Mouse (Mus musculus) small intestine, adult 2 months (tissue): ENCODE data around the gene Naa35. TPM values are rescaled to one million over a fixed set of nuclear protein-coding genes. Genes with fewer than 3 reads are reported as not detected.

Source experiments
- H3K27ac ChIP-seq: fragments of 200-500 bp; 2 replicates; pipeline ENCODE4 v1.5.1; 2012; ENCODE audit warnings: low read depth, low read length, control low read depth, inconsistent platforms; ENCODE audit not compliant: insufficient read depth
- H3K27me3 ChIP-seq: fragments of 200-500 bp; 2 replicates; pipeline ENCODE4 v1.6.1; 2012; ENCODE audit warnings: mild to moderate bottlenecking, moderate library complexity, low read length, inconsistent platforms; ENCODE audit not compliant: control insufficient read depth, insufficient read depth
- H3K36me3 ChIP-seq: fragments of 200-500 bp; 2 replicates; pipeline ENCODE4 v1.6.1; 2012; ENCODE audit warnings: mild to moderate bottlenecking, low read length, control low read depth, inconsistent platforms; ENCODE audit not compliant: control insufficient read depth, insufficient read depth
- H3K4me1 ChIP-seq: fragments of 200-500 bp; 2 replicates; pipeline ENCODE4 v1.6.1; 2012; ENCODE audit warnings: low read length, inconsistent platforms, mixed read lengths; ENCODE audit not compliant: control insufficient read depth, insufficient read depth, insufficient read length
- H3K4me3 ChIP-seq: fragments of 200-500 bp; 2 replicates; pipeline ENCODE4 v1.5.1; 2012; ENCODE audit warnings: low read depth, mild to moderate bottlenecking, control low read depth, inconsistent platforms, low read length, moderate library complexity
- CTCF ChIP-seq: fragments of 200-500 bp; IDR thresholded peaks from 2 replicates; pipeline ENCODE4 v1.5.1; 2012; ENCODE audit warnings: low read depth, mild to moderate bottlenecking, control low read depth, inconsistent platforms, low read length, moderate library complexity, mixed read lengths; ENCODE audit not compliant: insufficient replicate concordance, insufficient read length; ENCODE audit errors: extremely low read depth
- POLR2A ChIP-seq: fragments of 200-500 bp; IDR thresholded peaks from 2 replicates; pipeline ENCODE4 v1.6.1; 2012; ENCODE audit warnings: low read depth, mild to moderate bottlenecking, control low read depth, inconsistent platforms, low read length, moderate library complexity
- WGBS: fragments of 180-500 bp; shearing (Covaris S2); methylation state at CpG from one replicate; pipeline ENCODE4 v1.1.7; 2018; 5-methylcytosine and 5-hydroxymethylcytosine counted together
- polyA plus RNA-seq: library from polyadenylated mRNA; depleted of rRNA; stranded (reverse); fragments of >200 nt; gene quantifications from 2 replicates; pipeline ENCODE4 v1.2.3, GENCODE M21; 2012

The Naa35 gene
- polyA plus RNA-seq, 1 experiment: 31.3 TPM

- Histone ChIP-seq H3K36me3 (peaks cover 60% of the 10 kb centered on the region), H3K27me3 (no peaks in the 10 kb centered on the region), H3K27ac (no peak overlapping the region), H3K4me1 (no peaks in the 10 kb centered on the region), H3K4me3 (no peak overlapping the region)
- 76% methylated on average over 4 of the region's 4 CpGs for WGBS
- TF ChIP-seq CTCF: no peak
These were observed 30.1 kb downstream of the Naa35 start for GRCm38 (mm10) chr13:59615152-59615551.

DNA sequence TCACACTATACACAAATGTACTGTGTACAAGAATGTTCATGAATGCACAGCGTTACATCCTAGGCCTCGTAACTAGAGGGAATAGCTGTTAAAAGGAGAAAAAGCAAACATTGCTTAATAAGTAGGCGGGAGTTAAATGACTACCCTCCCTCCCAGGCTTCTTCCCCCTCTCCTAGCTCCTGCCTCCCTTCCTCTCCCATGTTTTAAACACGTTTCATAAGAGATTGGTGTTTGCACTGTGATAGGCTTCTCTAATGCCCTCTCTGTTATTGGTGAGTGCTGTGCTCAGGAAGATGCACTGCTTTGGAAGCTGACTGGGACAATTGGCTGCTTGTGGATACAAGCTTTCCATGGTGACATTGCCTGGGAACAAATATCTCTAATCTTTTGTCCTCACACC lies 30.5 kb downstream of the Naa35 start:
- 71% methylated on average over 4 of the region's 4 CpGs for WGBS
- peaks cover 61% of the 10 kb centered on the region for H3K36me3 ChIP-seq

GRCm38 (mm10) chr13:59618463-59618862 lies 33.4 kb downstream of the Naa35 start:
- no peak for TF ChIP-seq POLR2A
- TF ChIP-seq CTCF: no peak
- no peak overlapping the region for H3K4me3 ChIP-seq
- WGBS: 91% methylated on average over 6 of the region's 6 CpGs
- H3K36me3 ChIP-seq: peaks cover 60% of the 10 kb centered on the region
- no peaks in the 10 kb centered on the region for H3K27me3 ChIP-seq
- no peaks in the 10 kb centered on the region for H3K4me1 ChIP-seq
- no peak overlapping the region for H3K27ac ChIP-seq

More for the DNA sequence above, 30.5 kb downstream of the Naa35 start:
- Histone ChIP-seq H3K4me1 (no peaks in the 10 kb centered on the region), H3K4me3 (no peak overlapping the region), H3K27me3 (no peaks in the 10 kb centered on the region), H3K27ac (no peak overlapping the region)
- no peak for TF ChIP-seq POLR2A
- TF ChIP-seq CTCF: no peak

DNA sequence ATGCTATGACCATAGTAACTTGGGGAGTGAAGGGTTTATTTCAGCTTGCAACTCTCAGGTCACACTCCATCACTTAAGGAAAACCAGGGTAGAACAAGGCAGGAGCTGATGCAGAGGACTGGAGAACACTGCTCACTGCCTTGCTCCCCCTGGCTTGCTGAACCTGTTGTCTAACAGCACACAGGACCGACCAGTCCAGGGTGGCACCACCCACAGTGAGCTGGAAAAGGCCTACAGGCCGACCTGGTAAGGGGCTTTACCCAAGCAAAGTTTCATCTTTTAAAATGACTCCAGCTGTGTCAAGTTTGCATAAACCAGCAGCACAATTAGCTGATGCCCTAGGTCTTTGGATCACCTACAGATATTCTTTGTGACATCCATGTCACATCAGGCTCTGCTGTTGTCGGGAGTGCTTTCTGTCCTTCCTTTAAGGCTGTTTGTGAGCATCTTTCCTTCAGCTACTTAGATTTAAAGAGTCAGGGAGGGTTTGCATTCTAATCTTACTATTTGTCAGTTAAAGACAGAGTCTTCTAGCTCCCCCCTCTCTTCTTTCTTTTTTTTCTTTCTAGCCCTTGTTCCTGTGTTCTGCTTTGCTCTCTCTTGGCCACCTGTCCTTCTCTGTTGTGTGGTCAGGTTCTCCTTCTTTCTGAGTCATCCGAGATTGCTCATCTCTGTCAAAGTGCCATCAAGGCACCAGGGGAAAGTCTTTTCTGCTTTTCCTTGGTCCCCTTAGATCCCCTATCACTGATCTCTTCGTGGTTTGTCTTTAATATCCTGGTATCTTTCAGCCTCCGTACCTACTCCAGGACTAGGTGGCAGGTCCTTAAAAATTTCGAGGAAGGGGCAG lies 36.8 kb downstream of the Naa35 start:
- H3K36me3 ChIP-seq: peaks cover 58% of the 10 kb centered on the region
- H3K27ac ChIP-seq: no peak overlapping the region
- H3K27me3 ChIP-seq: no peaks in the 10 kb centered on the region
- TF ChIP-seq CTCF: no peak
- TF ChIP-seq POLR2A: no peak
- no peak overlapping the region for H3K4me3 ChIP-seq
- H3K4me1 ChIP-seq: no peaks in the 10 kb centered on the region
- 88% methylated on average over 7 of the region's 7 CpGs for WGBS

- no peaks in the 10 kb centered on the region for H3K27me3 ChIP-seq
- H3K4me3 ChIP-seq: no peak overlapping the region
- WGBS: 77% methylated on average over 3 of the region's 3 CpGs
- TF ChIP-seq CTCF (no peak), POLR2A (no peak)
- H3K36me3 ChIP-seq: peaks cover 56% of the 10 kb centered on the region
- no peaks in the 10 kb centered on the region for H3K4me1 ChIP-seq
- H3K27ac ChIP-seq: no peak overlapping the region
These were observed 39.3 kb downstream of the Naa35 start for GRCm38 (mm10) chr13:59624389-59624788.

DNA sequence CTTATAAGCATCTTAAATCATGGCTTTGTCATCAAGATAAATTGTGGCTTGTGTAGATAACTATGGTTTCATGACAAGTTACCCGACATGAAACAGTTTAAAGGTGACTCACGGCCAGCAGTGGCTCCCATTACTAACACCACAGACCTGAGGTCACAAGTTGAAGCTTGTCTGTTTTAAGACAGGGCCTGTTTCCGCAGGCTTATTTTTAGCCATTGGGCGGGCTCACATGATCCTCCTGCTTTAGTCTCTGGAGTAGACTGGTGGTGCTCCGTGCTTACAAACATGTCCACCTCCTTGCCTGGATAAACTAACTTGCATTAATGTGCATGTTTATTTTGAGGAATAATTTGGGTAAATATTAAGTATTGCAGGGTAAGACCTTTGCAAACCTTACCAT lies 39.8 kb downstream of the Naa35 start:
- no peak for TF ChIP-seq POLR2A
- TF ChIP-seq CTCF: no peak
- no peaks in the 10 kb centered on the region for H3K4me1 ChIP-seq
- H3K4me3 ChIP-seq: no peak overlapping the region
- peaks cover 56% of the 10 kb centered on the region for H3K36me3 ChIP-seq
- no peak overlapping the region for H3K27ac ChIP-seq
- WGBS: 82% methylated on average over 5 of the region's 5 CpGs
- no peaks in the 10 kb centered on the region for H3K27me3 ChIP-seq

DNA sequence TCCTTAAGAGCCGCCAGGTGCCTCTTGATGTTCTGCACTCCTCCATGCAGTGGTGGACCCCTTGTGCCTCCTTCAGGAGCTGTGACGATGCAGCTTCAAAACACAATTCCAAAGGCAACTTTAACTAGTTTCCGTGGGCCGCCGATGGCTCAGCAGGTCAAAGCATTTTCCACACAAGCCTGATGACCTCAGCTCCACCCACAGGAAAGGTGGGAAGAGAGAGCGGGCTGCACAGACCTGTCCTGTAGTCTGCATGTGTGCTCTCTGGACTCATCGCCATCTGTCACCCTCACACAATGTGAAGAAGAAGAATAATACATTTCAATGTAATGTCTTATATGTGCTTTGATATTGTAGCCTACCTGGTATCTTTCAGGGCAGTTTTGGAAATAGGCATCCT lies 41.7 kb downstream of the Naa35 start:
- no peaks in the 10 kb centered on the region for H3K4me1 ChIP-seq
- no peak overlapping the region for H3K27ac ChIP-seq
- no peaks in the 10 kb centered on the region for H3K27me3 ChIP-seq
- H3K36me3 ChIP-seq: peaks cover 57% of the 10 kb centered on the region
- WGBS: 88% methylated on average over 7 of the region's 7 CpGs
- no peak for TF ChIP-seq CTCF
- no peak for TF ChIP-seq POLR2A
- no peak overlapping the region for H3K4me3 ChIP-seq
